Mouse (Mus musculus) bone marrow macrophage, adult 2 months (primary cell): Measurements from ENCODE around the gene Fyco1.

Experiments used
- CTCF ChIP-seq: IDR thresholded peaks from 2 replicates; pipeline ENCODE4 v1.5.1; 2012; ENCODE audit warnings: low read depth, mild to moderate bottlenecking, low read length, moderate library complexity
- POLR2A ChIP-seq: IDR thresholded peaks from 2 replicates; pipeline ENCODE4 v1.6.1; 2012; ENCODE audit warnings: mild to moderate bottlenecking, low read depth, low read length, borderline replicate concordance

GRCm38 (mm10) chr9:123850705-123851061 is 1.0 kb downstream of the Fyco1 start:
- TF ChIP-seq CTCF, result no peak
- TF ChIP-seq POLR2A, result no peak
